Mouse (Mus musculus): ENCODE data around the gene Mmadhc.

Gene Mmadhc

DNA sequence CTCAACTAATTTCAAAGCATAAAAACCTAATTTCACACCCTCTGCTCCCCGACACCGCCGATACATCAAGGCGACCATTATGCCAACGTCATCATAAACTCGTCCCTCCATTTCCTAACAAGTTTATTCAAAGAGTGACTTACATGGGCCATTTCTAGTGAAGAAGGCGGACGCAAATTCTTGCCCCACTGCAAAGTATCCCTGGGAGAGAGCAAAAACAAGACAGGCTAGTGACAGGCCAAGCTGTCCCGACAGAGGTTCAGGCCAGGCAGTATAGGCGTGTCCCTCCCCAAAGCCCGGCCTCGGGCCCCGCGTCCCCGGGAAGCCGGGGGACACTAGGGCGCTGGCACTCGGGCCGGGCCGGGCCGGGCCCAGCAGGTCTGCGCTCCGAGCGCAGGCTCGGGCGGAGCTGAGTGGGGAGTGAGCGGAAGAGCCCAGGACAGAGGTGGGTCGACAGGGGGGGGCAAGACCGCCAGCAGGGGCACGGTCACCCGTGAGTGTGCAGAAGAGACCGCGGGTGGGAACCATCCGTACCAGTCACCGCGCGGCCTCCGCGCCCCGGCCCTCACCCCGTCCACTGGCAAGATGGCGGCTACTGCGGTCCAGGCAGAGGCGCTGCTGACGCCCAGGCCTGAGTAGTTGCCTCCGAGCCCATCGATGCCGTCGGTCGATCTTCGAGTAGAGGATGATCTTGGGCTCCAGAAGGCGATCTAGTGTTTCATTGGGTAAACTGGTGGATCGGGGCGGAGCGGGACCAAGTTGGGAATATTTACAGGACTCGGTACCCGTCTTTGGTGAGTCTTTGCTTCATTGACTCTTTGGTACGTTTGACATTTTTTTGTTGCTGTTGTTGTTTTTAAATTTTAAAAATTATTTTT, at the start of gene Mmadhc:
TSS of gene Mmadhc (minus strand) at position 693 of the 878 bp plus-strand sequence.
- peak; percentile 95 for DNase-seq (ENCODE audit: inconsistent ontology term)

DNA sequence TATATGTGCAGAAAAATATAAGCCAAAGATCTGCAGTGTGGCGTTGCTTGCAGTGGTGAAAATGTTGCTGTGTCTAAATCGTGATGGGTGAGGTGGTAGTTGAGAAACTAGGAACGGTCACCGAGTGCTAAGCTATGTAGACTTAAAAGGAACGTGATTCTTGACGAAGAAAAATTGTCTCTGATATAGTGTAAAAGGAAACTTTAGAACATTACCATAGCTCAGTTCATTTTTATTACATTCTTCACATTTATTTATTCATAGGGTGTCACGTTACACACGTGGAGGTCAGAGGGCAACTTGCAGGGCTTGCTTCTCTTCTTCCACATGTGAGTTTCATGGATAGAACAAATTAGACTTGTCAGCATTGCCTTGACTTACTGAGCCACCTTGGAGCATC, 47.0 kb upstream of the Mmadhc start:
- DNase-seq (ENCODE audit: inconsistent ontology term), result no peak

DNA sequence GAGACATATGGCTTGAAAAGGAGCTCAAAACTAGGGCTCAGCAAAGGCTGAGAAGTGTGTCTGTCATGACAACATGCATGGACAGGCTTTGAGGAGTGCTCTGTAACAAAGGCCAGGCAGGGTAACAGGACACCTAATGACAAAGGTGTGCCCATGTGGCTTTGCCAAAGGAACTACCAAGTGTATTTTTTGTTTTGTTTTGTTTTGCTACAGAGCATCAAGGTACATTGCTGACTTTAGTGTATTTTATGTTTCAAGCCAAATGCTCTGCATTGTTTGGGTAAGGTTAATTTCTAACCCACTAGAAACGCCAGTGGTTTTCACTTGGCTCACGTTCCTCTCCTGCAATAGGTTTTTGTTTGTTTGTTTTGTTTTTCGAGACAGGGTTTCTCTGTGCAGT, 42.5 kb upstream of the Mmadhc start:
- no peak for DNase-seq (ENCODE audit: inconsistent ontology term)

DNA sequence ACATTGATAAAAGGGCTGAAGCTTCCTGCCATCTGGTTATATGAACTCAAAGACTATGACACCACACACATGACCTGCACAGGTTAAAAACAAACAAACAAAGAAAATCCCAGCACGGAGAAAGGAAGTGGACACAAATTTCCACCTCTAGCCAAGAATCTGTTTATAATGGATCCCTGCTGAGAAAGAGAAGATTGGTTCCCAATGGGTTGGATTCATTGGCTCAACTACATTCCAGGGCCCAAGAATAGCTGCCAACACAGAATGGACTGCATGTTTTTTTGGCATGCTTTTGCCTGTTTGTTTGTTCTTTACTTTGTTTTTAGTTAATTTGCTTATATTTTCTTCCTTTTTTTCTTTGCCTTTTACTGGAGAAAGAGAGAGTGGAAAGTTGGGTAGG, 41.0 kb upstream of the Mmadhc start:
- peak; percentile 59 for DNase-seq (ENCODE audit: inconsistent ontology term)

DNA sequence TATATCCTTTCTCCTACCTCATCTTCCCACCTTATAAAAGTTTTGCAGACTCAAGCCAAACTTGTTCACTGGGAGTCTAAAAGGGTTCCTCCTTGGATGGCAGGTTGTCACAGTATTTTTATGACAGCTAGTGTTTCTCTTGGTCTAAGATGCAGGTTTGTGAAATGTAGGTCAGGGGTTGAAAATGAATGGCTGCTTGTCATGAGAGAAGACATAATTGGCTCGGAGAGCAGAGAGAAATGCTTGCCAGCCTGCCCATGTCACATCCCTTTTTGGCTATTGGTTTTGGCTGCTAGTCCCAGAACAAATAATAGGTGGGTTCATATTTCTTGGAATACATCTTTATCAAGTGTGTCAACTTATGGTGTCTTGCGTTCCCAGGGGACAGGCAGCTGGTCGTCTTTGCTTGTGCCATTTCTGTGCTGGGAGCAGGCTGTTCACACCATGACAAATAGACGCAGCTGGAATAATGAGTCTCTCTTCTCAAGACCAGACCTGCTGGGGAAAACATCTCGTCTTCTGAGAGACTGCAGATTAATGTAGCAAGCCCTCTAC, 35.2 kb upstream of the Mmadhc start:
- DNase-seq (ENCODE audit: inconsistent ontology term), result peak; percentile 64

DNA sequence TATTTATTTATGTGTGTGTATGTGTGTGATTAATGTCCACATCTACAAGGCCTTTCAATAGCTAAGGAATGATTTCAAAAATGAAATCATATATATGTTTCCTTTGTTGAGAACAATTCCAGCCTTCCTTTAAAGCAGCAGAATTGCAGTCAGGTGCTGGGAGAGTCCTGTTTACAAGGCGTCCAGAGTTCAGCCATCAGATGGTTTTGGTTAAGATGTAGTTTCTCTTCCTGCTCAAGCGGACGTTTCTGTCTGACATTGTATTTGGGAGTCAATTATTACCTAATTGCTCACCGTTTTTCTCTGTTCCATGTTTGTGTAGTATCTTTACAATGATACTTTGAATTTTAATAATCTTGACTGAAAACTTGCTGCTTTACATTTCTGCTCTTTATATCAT, 31.6 kb upstream of the Mmadhc start:
- DNase-seq (ENCODE audit: inconsistent ontology term), result no peak

DNA sequence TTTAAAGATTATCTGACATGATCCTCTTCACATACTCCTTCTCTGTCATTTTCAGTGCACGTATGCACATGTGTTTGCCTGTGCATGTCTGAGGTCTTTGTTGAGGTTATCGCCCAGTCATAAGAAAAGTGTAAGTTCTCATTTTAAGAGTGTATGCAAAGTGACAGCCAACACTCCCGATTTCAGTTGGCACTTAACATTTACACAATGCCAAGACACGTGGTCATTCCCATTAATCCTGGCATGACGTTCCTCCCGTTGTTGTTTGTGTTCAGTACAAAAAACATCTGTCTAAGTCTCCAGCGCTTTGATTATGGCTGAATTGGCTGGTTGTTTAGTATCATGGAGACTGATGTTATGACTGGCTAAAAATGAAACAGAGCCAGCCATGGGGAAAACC, 28.2 kb upstream of the Mmadhc start:
- no peak for DNase-seq (ENCODE audit: inconsistent ontology term)

DNA sequence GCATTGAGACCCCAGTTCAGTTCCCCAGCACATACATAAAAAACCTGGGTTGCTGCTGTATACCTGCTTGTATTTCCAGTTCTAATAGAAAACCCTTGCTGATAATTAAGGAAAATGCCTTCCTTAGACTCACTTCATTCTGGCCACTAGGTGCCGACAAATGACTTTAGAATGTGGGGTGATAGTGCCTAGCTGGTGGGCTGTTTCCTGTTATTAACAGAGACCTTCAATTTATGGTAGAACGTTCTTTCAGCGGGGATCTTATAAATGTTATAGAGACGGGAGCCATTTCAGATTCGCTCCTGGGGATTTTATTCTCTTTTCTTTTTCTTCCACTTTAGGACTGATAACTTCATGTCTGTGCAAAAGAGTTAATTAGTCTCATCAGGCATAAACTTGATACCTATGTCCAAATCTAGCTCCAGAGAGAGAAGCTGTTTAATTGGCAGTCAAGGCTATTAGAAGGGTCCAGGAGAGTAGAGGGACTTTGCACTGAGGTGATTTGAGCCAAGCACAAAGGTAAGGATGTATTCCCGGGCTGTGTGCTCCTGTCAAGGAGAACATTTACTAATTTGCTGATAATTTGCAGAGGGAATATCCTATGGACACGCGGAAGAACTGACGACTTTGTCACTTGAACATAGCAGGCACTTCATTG, 10.2 kb upstream of the Mmadhc start:
- DNase-seq (ENCODE audit: inconsistent ontology term), result peak; percentile 61

DNA sequence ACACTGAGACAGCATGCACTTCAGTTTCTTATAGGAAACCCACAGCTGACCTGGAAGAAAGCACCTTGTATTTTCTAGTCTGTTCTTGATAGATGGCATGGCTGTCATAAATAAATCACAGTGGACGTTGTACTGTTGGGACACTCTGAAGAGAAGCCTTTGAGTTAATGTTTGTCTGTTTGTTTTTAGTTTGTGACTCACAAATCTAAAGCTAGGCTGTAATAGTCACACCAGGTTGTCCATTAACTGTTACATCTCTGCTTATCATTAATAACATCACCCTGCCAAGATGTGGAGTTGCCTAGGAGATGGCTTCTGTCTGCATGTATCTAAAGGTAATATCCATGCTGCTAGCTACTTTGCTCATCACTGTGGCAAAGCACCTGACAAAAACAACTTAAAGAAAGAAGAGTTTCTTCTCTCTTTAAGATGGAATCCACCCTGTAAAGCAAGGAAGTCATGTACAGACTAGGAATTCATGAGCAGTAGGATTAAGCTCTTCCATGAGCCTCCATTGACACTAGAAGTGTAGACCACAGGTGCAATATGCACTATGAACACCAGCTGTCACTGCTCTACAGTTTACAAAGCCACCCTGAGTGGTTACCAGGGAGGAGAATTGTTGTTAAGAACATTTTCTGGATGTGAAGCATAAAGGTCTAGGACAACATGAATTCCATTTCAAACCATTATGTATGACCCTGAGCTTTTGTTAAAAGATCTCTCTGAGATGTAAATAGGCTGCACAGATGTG, 8.4 kb upstream of the Mmadhc start:
- DNase-seq (ENCODE audit: inconsistent ontology term), result no peak

DNA sequence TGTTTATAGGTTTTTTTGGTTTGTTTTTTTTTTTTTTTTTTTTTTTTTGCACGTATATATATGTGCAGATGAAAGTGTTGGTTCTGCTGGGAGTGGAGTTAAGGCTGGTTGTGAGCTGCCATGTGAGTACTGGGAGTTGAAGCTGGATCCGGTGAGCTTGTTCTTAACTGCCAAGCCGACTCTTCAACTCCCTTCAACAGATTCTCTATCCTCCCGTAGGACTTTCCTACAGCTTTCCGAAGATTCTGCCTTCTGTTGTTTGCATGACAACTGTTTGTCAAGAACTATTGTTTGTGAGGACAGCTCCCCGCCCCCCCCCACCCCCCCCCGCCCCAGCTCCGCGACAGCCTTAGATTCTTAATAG, 368 bp upstream of the Mmadhc start:
- no peak for DNase-seq (ENCODE audit: inconsistent ontology term)

DNA sequence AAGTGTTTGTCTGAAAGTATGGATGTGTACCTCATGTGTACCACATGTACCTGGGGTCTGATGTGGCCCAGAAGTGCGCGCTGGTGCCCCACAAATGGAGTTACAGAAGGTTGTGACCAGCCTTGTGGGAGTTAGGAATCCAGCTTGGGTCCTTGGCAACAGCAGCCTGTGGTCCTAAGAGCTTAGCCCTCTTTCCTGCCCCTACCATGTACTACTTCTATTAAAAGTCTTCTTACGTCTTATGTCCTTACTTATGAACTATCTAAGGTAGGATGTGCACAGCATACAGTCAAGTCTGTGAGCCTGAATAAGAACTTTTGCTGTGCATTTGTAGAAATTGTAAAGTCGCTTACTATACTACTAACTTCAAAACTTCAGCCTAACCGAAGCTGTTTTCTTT, 1.0 kb downstream of the Mmadhc start:
- no peak for DNase-seq (ENCODE audit: inconsistent ontology term)

DNA sequence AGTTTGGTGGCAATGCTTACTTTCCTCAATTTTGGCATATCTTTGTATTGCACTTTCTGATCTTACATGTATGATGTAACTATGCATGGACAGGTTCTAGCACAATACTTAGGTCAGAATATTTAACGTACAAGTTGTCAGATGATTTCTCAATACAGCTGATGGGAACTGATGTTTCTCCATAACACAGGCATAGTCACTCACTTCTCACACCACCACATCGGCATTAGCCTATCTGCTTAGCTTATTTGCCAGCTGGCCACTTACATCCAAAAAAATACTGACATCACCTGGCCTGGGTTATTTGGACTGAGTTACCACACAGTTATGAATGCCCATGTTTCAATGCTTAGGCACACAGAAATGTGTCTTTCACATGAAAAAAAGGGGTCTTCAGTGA, 2.5 kb downstream of the Mmadhc start:
- DNase-seq (ENCODE audit: inconsistent ontology term), result no peak

DNA sequence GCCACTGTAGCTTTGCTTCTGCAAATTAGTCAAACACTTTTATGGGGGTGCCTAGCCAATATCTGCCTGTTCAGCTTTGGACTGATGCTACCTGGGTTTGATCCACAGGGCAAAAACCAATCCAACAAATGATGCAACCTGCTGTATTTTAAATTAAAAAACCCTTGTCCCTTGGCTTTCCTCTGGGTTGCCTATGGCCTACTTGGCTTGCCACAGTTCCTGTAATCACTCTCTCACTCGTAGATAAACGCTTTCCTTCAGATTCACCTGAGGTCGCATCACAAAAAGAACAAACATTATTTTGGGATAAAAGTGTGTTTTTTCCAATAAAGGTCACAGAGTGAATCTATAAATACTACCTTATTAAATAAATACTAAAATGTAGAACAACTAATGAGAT, 3.0 kb downstream of the Mmadhc start:
- no peak for DNase-seq (ENCODE audit: inconsistent ontology term)

DNA sequence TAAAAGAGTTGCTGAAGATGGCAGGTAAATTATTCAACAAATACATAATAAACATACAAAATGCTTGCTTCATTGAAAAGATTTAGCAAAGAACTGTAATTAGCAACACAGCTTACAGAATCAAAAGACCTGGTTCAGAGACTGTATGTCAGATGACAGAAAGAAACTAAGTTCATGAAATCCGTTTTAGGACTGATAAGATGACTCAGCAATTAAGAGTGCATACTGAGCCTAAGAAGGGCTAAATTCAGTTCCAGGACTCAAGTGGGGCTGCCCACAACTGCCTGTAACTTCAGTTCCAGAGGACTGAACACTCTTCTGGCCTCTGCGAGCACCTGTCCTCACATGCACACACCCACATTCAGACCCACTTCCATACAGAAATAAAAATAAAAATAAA, 4.7 kb downstream of the Mmadhc start:
- DNase-seq (ENCODE audit: inconsistent ontology term), result no peak

DNA sequence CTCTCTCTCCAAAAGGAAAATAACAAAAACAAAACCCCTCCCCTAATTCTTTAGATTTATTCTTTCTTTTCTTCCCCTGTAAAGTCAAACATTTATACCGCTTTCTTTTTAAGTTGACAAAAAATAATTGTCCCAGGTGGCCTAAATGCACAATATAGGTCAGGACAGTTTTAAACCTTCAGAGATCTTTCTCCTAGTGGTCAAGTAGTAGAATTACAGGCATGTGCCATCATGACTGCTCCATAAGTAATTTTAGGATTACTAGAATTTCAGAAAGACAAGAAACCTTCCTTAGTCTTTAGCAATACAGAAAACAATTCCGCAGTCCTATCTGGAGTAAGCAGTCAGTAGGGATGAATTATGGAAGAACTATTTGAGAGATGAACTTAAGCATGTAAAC, 5.8 kb downstream of the Mmadhc start:
- no peak for DNase-seq (ENCODE audit: inconsistent ontology term)

DNA sequence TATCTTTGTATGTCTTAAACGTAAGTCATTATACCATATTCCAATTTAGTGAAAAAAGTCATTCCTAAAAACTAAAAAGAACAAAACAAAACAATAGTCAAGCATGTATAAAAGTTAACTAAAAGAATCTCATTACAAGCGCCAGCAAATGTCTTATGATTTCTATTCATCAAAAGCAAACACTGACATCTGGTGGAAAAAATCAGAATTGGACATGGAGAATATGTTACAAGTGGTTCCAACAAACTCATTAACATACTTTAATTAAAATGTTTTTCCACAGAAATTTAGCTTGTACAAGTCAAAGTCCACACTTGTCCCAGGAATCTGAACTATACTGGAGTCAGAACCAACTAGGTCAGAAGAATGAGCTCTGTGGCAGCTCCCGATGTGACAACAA, 11.8 kb downstream of the Mmadhc start:
- DNase-seq (ENCODE audit: inconsistent ontology term), result peak; percentile 78

DNA sequence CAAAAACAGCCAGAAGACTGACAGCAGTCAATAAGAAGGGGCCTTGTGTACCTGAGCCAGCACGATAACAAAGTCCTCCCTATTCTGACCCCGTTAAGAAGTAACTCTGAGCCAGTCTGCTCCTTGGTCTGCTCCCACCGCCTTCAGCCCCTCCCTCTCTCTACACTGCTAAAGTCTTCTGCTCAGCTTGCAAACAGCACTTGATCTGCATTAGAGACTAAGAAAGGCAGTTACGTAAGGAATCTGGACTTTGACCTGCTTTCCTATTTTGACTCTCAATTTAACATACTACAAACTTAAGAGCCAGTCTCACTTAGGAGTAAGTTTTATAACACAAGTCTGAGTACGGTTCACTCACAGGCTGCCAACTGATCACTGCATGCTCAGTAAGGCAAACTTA, 12.6 kb downstream of the Mmadhc start:
- DNase-seq (ENCODE audit: inconsistent ontology term), result no peak

DNA sequence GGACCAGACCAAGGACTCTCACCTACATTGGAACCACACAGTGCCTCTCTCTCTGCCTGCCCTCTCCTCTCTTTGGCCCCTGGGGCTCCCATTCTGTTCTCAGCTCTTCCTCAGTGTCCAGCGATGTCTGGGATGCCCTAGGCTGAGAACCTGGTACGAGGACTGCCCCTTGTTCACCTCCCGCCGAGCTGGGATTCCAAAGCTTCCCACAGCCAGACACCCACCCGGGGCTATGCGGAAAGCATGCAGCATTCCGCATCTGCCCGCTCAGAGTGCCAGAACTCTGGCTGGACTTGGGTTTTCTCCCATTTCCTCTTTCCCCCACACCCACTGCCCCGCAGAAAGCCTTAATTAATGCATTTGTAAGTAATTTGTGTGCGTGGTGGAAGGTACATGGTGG, 19.9 kb downstream of the Mmadhc start:
- DNase-seq (ENCODE audit: inconsistent ontology term), result peak; percentile 55

DNA sequence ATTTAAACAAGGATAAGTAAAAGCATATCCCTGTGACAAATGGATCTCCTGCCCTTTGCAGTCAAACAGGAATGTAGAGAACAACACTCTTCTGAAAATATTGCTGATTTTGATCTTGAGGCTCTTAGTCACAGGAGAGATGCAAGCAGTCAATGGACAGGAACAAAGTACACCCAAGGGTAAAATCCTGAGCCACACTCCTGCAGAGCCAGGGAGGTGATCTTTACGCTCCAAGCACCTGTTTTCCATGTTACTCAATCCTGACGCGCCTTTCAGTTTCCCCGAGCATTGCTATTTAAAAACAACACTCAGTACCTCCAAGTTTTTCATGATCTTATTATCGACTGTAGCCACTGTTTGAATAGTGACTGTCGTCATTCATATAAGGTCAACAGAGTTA, 23.2 kb downstream of the Mmadhc start:
- no peak for DNase-seq (ENCODE audit: inconsistent ontology term)

DNA sequence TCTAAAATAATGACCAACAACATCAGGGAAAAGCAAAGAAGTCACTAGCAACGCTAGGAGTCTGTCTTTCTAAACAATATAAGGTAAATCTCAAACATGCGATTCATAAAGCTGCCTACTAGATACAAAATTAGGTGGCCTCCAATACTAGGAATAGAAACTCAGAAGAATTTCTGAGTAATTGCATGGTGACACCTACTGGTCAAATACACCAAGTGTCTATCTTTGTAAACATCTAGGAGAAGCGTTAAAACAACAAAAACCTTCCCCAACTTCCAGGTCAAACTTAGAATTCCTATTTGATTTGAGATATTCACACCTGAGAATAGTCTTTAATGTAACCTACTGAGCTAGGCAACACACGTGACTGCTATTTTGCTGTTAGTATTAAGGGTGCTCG, 24.4 kb downstream of the Mmadhc start:
- DNase-seq (ENCODE audit: inconsistent ontology term), result peak; percentile 48

DNA sequence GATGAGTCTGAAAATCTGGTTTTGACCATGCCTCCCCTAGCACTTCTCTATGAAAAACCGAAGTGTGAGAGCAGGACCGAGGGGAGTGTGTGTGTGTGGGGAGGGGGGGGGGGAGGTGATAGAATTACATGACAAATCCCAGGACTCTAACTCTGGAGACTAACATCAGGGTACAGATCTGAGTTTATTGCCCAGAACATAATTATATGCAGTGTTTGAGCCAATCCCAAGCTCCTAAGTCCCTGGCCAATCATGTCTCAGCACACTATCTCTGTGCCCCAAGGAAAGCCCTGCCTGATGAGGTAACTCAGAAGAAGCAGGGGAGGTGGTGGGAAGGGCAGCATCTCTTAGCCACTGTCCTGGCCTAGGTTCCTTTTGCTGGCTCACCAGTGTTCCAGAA, 28.1 kb downstream of the Mmadhc start:
- DNase-seq (ENCODE audit: inconsistent ontology term), result no peak

DNA sequence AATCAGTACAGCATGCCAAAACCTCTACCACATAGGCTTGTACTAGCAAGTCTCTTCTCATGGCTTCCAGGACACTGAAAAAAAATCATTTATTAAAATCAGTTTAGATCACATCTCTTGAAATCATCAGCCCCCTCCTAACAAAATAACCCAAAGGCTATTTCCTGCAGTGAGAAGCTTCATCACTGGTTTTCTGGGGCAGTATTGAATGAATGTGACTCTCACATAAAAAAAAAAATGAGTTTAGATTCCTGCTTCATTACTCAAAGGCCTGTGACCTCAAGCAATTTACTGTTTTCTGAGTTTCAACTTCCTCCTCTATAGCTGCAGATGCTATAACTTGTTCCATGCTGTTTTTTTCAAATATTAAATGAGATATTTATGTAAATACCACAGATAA, 29.6 kb downstream of the Mmadhc start:
- peak; percentile 59 for DNase-seq (ENCODE audit: inconsistent ontology term)

Data from Muller cell, postnatal 12 days (primary cell).